Mouse (Mus musculus) cortical plate, adult 2 months (tissue): ENCODE results near the gene Olfr90.

ENCODE experiments used
- CTCF ChIP-seq: fragments of 200-500 bp; IDR thresholded peaks from 2 replicates; pipeline ENCODE4 v1.5.1; 2011; ENCODE audit warnings: mild to moderate bottlenecking, control low read depth, low read length; ENCODE audit not compliant: insufficient read depth; ENCODE audit errors: extremely low read depth
- POLR2A ChIP-seq: fragments of 200-500 bp; IDR thresholded peaks from 2 replicates; pipeline ENCODE4 v1.6.1; 2011; ENCODE audit warnings: mild to moderate bottlenecking, low read length, control low read depth; ENCODE audit not compliant: insufficient read depth; ENCODE audit errors: extremely low read depth

DNA sequence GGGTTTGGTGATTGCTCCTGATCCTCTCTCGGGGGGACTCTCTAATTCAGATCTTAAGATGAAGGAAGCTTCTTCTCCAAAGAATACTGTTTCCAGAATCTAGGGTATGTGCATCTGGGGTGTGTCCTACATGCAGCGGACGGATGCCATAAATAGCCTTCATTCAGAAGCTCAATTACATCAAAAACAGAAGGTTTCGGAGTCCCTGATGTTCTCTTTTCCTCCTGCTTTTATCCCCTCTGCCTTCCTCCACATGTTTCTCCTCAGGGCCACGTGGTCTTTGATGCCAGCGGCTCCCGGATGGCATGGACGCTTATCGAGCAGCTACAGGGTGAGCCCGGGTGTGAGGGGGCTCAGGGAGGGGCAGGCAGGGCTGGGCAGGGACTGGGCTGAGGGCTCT, 25.2 kb downstream of the Olfr90 start:
- no peak for TF ChIP-seq CTCF
- TF ChIP-seq POLR2A, result no peak
